Mouse (Mus musculus): ENCODE data around the gene Palb2. TPM values are rescaled to one million over a fixed set of nuclear protein-coding genes. Genes with fewer than 3 reads are reported as not detected.
A peak's percentile ranks its signal among the peaks of the same experiment; 100 is the strongest.
"Not testable (repeated sequence)": the region's sequence is repeated elsewhere in the genome, so short reads cannot be mapped to it uniquely, and the experiment has no call there.

Palb2 gene
- total and polyA plus RNA-seq, 2 experiments from 2014 or later = 2.0 to 2.6 TPM

- H3K4me2 ChIP-seq (ENCODE audit: low read depth, low read length) = no peak overlapping the region
- H3K36me3 ChIP-seq (ENCODE audit: insufficient read depth, low read length) = peaks cover 4% of the 10 kb centered on the region; the same call in 1 of the 2 replicates
- WGBS = 97% methylated on average over 6 of the region's 6 CpGs
- H3K27ac ChIP-seq = no peak overlapping the region
- DNase-seq (ENCODE audit: low spot score) (no peak), ATAC-seq (no peak)
- H3K9me3 ChIP-seq (ENCODE audit: low read length) = no peaks in the 10 kb centered on the region
- H3K9ac ChIP-seq (replicated peaks; ENCODE audit: low read length) = no peak overlapping the region
- no peaks in the 10 kb centered on the region for H3K27me3 ChIP-seq (ENCODE audit: insufficient read depth, low read length)
- no peaks in the 10 kb centered on the region for H3K4me1 ChIP-seq (ENCODE audit: insufficient read depth, low read length)
- H3K4me3 ChIP-seq (ENCODE audit: low read length) = no peak overlapping the region
- no peak for TF ChIP-seq CTCF (IDR thresholded peaks at IDR 0.05; ENCODE audit: low read depth)
Measured at GRCm38 (mm10) chr7:122108206-122108605, 24.6 kb downstream of the Palb2 start.

- Histone ChIP-seq H3K27me3 (ENCODE audit: insufficient read depth, low read length) (no peaks in the 10 kb centered on the region), H3K4me2 (ENCODE audit: low read depth, low read length) (peak within 1 kb of the TSS; percentile 72), H3K9me3 (ENCODE audit: low read length) (no peaks in the 10 kb centered on the region), H3K9ac (replicated peaks; ENCODE audit: low read length) (peak within 1 kb of the TSS; percentile 76), H3K4me1 (ENCODE audit: insufficient read depth, low read length) (peaks cover 10% of the 10 kb centered on the region), H3K4me3 (ENCODE audit: low read length) (peak within 1 kb of the TSS; percentile 71), H3K27ac (peak within 1 kb of the TSS; percentile 73), H3K36me3 (ENCODE audit: insufficient read depth, low read length) (no peaks in the 10 kb centered on the region)
- under 1% methylated on average over 34 of the region's 43 CpGs for whole genome bisulfite sequencing
- peak; percentile 67 for TF ChIP-seq CTCF (IDR thresholded peaks at IDR 0.05; ENCODE audit: low read depth)
- DNase-seq (ENCODE audit: low spot score) = peak; percentile 97
- peak; percentile 99 for ATAC-seq
Measured at GRCm38 (mm10) chr7:122101747-122102244, 31.0 kb downstream of the Palb2 start, which contains the start of gene Ndufab1. Gene Ndufab1 (minus strand): TSS chr7:122101886.

- not testable (repeated sequence) for H3K9me3 ChIP-seq (ENCODE audit: low read length); H3K27me3 ChIP-seq (ENCODE audit: insufficient read depth, low read length); H3K4me1 ChIP-seq (ENCODE audit: insufficient read depth, low read length); H3K36me3 ChIP-seq (ENCODE audit: insufficient read depth, low read length)
- Histone ChIP-seq H3K4me3 (ENCODE audit: low read length) (peak overlapping the region; percentile 71), H3K27ac (peak overlapping the region; percentile 73), H3K4me2 (ENCODE audit: low read depth, low read length) (peak overlapping the region; percentile 72), H3K9ac (replicated peaks; ENCODE audit: low read length) (peak overlapping the region; percentile 76)
- 9% methylated on average over 25 of the region's 28 CpGs for WGBS
- ATAC-seq (peak; percentile 72), DNase-seq (ENCODE audit: low spot score) (peak; percentile 13)
Measured at GRCm38 (mm10) chr7:122101014-122101746, 31.6 kb downstream of the Palb2 start.

- Histone ChIP-seq H3K4me1 (ENCODE audit: insufficient read depth, low read length) (peaks cover 10% of the 10 kb centered on the region), H3K9ac (replicated peaks; ENCODE audit: low read length) (no peak overlapping the region), H3K4me3 (ENCODE audit: low read length) (no peak overlapping the region), H3K9me3 (ENCODE audit: low read length) (no peaks in the 10 kb centered on the region), H3K27ac (no peak overlapping the region), H3K36me3 (ENCODE audit: insufficient read depth, low read length) (peaks cover 23% of the 10 kb centered on the region), H3K4me2 (ENCODE audit: low read depth, low read length) (no peak overlapping the region), H3K27me3 (ENCODE audit: insufficient read depth, low read length) (no peaks in the 10 kb centered on the region)
- ATAC-seq = no peak
- peak; percentile 68 for DNase-seq (ENCODE audit: low spot score)
- WGBS = 56% methylated on average over 4 of the region's 4 CpGs
- peak; percentile 92 for TF ChIP-seq CTCF (IDR thresholded peaks at IDR 0.05; ENCODE audit: low read depth)
Measured at GRCm38 (mm10) chr7:122099222-122099621, 33.6 kb downstream of the Palb2 start.

DNA sequence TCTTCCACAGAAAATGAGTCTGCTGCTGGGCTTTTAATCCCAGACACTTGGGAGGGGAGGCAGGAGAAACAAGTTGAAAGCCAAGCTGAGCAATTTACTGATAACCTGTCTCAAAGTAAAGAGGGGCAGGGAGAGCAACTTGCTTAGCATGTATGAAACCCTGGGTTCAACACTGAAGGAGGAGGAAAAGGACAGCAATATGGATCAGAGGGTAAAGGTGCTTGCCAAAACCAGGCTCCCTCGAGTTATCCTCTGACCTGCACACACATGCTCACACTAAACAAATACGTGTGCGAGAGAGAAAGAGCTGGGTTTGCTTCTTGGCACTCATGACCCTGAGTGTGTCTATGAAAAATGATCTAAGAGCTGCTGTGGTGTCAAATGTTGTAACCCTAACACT is 34.8 kb downstream of the Palb2 start:
- Histone ChIP-seq H3K9ac (replicated peaks; ENCODE audit: low read length) (no peak overlapping the region), H3K4me2 (ENCODE audit: low read depth, low read length) (no peak overlapping the region), H3K36me3 (ENCODE audit: insufficient read depth, low read length) (peaks cover 26% of the 10 kb centered on the region), H3K4me1 (ENCODE audit: insufficient read depth, low read length) (peaks cover 10% of the 10 kb centered on the region), H3K4me3 (ENCODE audit: low read length) (no peak overlapping the region), H3K27ac (no peak overlapping the region), H3K27me3 (ENCODE audit: insufficient read depth, low read length) (no peaks in the 10 kb centered on the region), H3K9me3 (ENCODE audit: low read length) (no peaks in the 10 kb centered on the region)
- DNase-seq (ENCODE audit: low spot score) (no peak), ATAC-seq (no peak)
- TF ChIP-seq CTCF (IDR thresholded peaks at IDR 0.05; ENCODE audit: low read depth) = no peak
- 96% methylated on average over 3 of the region's 3 CpGs for WGBS

DNA sequence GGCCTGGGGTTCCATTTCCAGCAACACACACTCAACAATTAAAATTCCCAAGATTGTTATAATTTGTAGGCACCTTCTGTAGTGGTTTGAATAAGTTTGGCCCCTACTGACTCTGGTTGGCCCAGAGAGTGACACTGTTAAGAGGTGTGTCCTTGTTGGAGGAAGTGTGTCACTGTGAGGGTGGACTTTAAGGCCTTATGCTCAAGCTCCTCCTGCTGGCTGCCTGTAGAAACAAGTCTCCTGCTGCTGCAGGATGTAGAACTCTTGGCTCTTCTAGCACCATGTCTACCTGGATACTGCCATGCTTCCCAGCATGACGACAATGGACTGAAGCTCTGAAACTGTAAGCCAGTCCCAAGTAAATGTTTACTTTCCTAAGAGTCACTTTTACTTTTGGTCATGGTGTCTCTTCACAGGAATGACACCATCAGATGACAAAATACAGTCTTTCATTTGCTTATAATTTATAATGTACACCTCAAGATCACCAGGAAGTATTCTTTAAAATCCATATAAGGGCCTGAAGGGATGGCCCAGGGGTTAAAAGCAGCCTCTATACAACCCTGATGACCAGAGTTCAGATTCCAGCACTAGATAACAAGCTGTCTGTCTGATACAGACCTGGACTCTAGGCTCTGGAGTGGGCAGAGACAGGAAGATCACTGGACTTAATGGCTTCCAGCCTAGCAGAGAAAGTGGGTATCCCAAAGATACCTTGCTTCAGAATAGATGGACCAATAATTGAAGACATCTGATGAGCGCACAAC is 38.0 kb downstream of the Palb2 start:
- Histone ChIP-seq H3K27ac (no peak overlapping the region), H3K4me3 (ENCODE audit: low read length) (no peak overlapping the region), H3K27me3 (ENCODE audit: insufficient read depth, low read length) (no peaks in the 10 kb centered on the region), H3K4me2 (ENCODE audit: low read depth, low read length) (no peak overlapping the region), H3K4me1 (ENCODE audit: insufficient read depth, low read length) (no peaks in the 10 kb centered on the region), H3K9me3 (ENCODE audit: low read length) (no peaks in the 10 kb centered on the region), H3K36me3 (ENCODE audit: insufficient read depth, low read length) (peaks cover 48% of the 10 kb centered on the region), H3K9ac (replicated peaks; ENCODE audit: low read length) (no peak overlapping the region)
- no peak for DNase-seq (ENCODE audit: low spot score)
- WGBS = 94% methylated on average over 2 of the region's 2 CpGs
- no peak for ATAC-seq
- no peak for TF ChIP-seq CTCF (IDR thresholded peaks at IDR 0.05; ENCODE audit: low read depth)

All from hindbrain, postnatal 0 days (tissue).